Mouse (Mus musculus) CD4-positive naive resting alpha-beta T cell, adult 57 days (primary cell): ENCODE results near the gene Gm8914. TPM values are rescaled to one million over a fixed set of nuclear protein-coding genes. Genes with fewer than 3 reads are reported as not detected.

Experiments
- total RNA-seq: library from RNA; stranded (reverse); gene quantifications from one replicate; pipeline ENCODE4 v1.2.4, GENCODE M21; 2023

Gene Gm8914
- not detected for total RNA-seq

GRCm38 (mm10) chrX:91479826-91480225 lies at the start of gene Gm8914:
Gene Gm8914 (plus strand): TSS chrX:91480126.

Other genes starting within 250 kb of the Gm8914 start
- not detected for gene Mageb2, start 148.4 kb upstream of the Gm8914 start, total RNA-seq
- not detected for gene Gm5072, start 87.6 kb upstream of the Gm8914 start, total RNA-seq
- not detected for gene 1700084M14Rik, start 95.8 kb downstream of the Gm8914 start, total RNA-seq
- gene Gm14781, start 152.1 kb downstream of the Gm8914 start, total RNA-seq = not detected